Mouse (Mus musculus): ENCODE measurements around the gene Igsf8.

The Igsf8 gene

DNA sequence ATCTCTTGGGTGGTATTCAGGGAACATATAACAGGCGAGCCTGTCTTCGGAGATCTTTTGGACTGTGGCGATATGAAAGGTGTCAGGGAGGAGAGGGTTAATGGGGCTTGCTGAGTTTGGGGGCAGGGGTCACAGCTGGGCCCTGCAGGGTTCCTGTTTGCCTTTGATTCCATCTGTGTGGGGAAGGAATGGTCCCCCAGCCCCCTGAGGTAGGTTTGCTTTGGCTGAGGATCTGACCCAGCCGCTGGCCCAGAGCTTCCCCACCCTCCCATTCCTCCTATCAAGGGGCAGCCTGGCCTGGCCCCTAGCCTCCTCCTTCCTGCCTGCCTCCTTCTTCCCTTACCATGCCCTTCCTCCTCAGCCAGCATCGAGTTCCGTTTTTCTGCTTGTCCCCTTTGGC is 41.4 kb downstream of the Igsf8 start:
- in situ Hi-C loops (cut with MboI), result no loop called here

DNA sequence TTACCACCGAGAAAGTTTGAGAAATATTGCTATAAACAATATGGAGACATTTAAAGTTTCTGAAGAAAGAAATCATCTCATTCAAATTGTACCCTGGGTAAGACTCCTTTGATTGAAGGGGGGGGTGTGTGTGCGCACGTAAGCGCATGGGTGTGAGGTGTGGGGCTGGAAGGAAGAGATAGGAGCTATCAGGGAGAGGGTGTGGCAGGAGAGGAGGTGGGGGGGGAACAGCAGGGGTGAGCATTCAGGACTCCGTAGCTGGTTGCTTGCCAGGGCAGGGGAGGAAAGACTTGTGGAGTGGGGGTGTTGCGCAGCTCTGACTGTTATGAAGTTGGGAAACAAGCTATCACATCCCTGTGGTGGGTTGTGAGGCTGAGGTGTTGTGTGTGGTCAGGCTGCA is 43.0 kb downstream of the Igsf8 start:
- in situ Hi-C loops (cut with MboI), result no loop called here

DNA sequence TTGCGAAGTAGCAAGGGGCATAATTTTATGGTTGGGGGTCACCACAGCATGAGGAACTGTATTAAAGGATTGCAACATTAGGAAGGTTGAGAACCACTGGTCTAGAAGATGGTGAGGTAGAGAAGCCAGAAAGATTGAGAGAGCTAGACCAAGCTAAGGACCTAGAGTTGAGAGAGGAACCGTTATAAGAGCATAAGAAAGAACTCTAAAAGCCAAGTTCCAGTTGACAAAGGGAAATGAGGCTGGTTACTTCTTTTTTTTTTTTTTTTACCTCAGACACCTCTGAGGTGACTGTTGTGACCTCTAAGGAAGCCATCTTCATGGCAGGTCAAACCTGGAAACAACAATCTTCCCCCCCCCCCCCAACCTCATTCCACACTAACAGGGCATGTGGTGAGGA is 43.7 kb downstream of the Igsf8 start:
- in situ Hi-C loops (cut with MboI), result no loop called here

DNA sequence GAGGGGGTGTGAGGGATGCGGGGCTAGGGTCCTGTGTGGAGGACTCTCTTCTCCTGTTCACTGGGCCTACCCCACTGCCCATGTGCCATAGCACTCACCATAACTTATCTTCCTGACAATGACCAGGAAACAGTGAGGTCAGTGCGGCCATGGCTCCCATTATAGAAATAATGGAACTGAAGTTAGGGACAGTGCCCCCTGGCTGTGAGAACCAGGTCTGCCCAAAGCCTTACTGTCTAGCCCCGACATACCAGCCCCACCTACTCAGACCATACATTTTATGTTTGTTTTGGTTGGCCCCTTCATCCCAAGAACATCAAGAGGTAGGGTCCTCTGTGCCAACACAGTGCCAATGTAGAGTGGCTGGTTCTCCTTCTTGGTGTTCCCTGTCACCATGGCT is 44.2 kb downstream of the Igsf8 start:
- in situ Hi-C loops (cut with MboI), result no loop called here

DNA sequence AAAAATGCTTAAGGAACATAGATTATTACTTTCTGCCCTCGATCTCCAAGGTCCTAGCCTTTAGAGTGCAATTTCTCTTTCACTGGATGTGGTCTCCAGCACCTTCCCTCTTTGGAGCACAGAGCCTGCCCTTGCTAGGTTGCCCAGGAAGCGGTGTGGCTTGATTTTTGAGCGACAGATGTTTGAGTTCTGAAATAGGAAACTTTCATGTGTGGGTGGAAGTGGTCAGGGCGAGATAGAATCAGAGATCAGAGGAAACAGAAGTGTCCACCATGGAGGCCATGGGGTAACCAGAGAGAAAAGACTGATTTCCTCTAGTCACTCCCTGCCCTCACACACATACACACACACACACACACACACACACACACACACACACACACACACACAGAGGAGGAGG is 44.8 kb downstream of the Igsf8 start:
- in situ Hi-C loops (cut with MboI), result no loop called here

DNA sequence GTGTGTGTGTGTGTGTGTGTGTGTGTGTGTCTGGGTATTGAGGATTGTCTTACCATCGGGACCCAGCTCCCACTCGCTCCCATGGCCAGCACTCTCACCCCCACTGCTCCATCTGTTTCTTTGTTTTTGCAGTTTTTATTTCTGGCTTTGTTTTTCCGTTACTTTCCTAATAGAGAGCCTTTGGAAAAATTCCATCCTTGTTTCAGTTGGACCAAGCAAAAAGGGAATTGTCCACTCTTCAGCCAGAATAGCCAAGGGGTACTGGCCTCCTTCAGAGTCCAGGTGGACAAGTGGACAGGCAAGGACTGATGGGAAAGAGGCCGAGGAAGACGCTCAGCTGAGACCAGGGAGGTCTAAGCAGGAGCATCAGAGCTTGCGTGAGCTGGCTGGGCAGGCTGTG is 45.4 kb downstream of the Igsf8 start:
- in situ Hi-C loops (cut with MboI), result no loop called here

DNA sequence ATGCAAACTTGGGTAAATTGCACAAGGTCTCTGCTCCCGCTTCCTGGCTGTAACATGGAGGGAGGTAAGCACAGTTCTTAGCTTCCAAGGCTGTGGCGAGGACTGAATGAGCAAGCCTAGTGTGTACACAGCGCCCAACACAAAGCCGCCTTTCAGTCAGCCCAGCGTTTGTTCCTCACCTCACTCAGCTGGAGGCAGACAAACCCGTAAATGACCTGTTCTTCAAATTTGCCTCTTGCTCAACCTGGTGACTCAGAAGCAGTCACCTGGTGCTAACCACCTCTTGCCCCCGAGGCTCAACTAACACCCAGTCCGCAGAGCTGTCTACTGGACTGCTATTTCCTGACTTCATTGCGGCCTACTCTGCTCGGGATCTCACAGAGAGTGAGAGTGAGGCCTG is 46.5 kb downstream of the Igsf8 start:
- in situ Hi-C loops (cut with MboI), result no loop called here

DNA sequence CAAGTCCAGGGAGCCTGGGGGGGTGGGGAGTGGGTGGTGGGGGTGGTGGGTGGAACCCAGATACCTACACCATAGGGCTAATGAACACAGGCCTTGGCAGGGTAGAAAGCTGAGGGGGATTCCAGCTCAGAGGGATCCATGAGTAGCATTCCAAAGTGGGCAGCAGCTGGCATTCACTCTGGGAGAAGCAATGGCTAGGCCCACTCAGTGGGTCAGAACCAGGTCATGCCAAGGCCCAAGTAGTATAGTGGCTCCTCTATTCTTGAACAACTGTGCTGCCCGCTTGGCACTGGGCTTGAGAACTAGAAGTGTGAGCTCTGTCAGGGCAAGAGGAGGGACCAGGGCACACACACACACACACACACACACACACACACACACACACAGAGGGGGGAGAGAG is 47.0 kb downstream of the Igsf8 start:
- in situ Hi-C loops (cut with MboI), result no loop called here

DNA sequence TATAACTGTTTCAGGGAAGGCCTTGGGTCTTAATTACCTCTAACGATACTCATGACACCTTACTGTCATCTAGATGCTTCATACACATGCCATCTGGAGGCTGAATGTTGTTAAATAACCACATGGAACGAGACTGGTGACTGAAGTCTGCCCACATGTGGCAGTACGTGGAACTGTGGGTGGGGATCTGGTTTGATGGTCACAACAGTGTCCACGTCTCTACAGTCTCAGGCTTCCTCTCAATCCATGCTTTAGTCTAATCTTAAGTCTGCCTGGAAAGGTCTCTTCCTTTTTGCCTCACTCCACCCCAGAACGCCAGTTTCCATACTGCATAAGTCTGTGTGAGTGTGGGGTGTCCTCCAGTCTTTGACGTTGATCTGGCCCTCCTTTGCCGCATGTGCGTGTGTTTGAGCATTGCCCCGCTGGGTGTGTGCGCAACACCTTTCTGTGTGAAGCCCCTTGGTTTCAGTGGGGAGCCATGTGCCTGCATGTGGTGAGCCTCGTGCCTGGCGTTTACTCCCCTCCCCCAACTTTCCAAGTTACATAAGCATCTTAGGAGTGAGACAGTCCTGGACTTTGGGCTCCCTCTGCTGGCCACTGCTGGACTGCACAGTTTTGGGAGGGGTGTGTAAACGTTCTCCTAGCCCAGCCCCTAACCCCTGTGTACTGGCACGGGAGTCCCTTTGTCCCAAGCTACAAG is 48.4 kb downstream of the Igsf8 start:
- in situ Hi-C loops (cut with MboI), result loop anchor here (10.0 kb wide), 1 partner anchor 165 kb away; the partner anchor contains the start of gene Dcaf8

DNA sequence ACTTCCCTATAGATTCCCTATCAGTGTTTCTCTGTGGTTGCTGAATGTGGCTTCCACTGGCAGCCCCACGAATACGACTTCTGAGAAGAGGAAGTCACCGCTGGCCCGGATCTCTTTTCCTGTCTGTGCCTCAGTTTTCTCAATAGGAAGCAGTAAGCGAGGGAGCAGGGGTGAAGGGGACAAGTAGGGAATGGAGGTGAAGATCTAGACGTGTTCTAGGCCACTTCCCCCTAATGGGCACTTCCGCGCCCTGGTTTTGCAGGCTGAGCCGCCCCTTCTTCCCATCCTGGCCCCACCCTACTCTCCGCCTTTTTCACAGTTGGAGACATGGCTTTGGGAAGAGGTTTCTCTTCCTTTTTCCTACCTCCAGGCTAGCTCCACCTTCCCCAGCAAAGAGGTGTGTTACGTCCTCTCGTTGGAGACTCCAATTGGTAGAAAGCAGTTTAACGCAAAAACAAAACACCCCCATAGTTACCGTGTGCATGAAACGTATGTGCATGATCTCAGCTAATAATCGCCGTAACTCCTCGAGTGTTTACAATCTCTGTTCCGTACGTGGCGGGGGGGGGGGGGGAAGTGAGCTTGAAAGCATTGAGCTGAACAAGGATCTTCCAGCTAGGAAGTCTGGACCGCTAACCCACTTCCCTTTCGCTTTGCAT is 49.9 kb downstream of the Igsf8 start:
- in situ Hi-C loops (cut with MboI), result loop anchor here (10.0 kb wide), 1 partner anchor 167 kb away; the partner anchor contains the start of gene Dcaf8

DNA sequence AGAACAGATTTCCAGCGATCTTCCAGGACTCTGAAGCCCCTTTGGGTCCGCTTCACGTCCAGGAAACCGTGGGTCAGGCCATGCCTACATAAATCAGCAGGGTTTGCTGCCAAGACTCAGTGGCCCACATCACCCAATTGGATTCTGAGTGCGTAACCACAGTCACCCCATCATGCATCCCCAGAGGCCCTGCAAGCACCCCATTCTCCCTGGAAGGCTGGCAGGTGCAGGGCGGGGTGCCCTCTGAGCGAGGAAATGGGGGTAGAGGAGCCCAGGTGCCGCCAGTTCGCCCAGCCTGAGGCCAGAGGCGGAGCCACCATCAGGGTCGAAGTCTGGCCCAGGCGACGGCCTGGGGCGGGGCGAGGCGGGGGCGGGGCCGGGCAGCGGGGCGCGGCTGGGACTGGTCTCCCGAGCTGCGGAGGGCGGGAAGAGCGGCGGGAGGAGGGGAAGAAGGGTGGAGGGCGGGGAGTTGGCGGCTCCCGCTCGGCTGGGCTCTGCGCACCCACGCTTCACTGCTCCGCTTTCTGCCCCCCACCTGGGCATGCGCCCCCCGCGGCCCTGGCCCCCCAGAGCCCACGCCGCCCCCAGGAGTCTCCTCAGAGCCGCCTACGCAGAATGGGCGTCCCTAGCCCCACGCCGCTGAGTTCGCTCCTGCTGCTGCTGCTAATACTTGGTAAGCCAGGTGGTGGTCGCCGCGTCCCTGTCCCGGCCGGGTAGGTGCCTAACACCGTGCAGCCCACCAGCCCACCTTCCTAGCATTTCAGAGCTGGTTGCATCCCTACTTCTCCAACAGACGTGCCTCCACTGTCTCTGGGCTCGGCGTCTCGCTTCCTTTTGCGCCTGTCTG is 50.7 kb downstream of the Igsf8 start:
- in situ Hi-C loops (cut with MboI), result loop anchor here (10.0 kb wide), 1 partner anchor 167 kb away; the partner anchor contains the start of gene Dcaf8

DNA sequence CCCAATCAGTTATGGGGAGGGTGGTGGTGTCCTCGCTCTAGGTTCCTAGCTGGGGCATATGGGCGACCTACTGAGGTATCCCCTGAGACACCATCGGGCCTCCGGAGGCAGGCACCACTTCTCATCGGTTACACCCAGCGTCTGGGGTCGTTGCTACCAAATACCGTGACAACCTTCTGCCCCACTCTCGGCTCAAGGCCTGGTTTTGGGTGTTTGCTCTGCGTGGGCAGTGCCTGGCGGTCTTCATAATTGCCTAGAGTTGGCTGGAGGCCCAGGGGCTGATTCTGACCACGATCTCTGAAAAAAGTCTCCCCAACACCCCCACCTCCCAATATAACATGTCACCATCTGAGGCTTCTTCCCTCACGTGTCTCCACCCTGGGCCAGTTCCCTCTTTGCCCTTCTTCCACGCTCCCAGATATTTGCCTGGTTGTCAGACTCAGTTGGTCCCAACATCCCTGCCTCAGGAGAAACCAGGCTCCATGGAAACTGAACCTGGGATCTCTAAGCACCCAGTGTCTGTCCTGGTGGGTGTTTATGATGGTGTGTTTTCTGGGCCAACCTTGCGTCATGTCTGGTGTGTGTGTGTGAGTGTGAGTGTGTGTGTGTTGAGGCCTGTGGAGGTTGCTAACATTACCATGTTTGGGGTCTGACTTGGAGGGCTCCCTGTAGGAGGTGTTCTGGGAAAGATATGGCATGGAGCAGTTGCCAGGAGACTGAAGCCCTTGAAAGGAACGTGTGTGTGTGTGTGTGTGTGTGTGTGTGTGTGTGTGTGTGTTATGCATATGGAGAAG is 51.5 kb downstream of the Igsf8 start:
- in situ Hi-C loops (cut with MboI), result loop anchor here (10.0 kb wide), 1 partner anchor 168 kb away; the partner anchor contains the start of gene Dcaf8

DNA sequence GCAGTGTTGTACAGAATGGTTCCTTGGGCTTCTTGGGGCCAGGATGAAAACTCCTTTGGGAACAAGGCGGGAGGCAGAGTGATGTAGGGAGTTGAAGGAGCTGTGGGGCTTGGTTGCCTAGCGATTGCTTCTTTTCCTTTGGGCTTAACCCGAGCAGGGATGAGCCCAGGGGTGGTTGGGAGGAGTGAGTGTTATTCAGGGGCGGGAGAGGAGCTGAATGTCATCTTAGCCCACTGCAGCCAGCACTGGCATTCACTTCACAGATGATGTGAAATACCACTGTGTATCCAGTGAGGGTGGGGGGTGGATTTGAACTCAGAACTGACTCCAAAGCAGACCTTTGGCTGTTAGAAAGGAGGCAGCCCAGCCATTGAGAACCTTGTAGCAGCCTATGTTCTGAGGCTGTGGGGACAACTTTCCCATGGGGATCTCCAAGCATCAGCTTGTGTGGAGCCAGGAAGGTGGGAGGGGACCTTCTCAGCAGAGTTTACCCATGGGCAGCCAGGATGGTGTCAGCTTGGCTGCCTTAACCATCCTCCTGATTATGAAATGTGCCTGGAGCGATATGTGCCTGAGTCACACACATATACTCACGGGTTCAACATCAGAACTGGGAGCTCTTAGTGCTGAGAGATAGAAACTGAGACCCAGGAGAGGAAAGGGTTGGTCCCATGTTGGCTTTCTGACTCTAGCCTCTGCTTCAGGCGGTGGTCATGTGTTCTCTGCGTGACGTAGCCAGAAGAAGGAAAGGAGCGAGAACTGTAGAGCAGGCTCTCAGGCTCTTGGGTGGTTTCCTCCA is 52.4 kb downstream of the Igsf8 start:
- in situ Hi-C loops (cut with MboI), result loop anchor here (10.0 kb wide), 1 partner anchor 169 kb away; the partner anchor contains the start of gene Dcaf8

DNA sequence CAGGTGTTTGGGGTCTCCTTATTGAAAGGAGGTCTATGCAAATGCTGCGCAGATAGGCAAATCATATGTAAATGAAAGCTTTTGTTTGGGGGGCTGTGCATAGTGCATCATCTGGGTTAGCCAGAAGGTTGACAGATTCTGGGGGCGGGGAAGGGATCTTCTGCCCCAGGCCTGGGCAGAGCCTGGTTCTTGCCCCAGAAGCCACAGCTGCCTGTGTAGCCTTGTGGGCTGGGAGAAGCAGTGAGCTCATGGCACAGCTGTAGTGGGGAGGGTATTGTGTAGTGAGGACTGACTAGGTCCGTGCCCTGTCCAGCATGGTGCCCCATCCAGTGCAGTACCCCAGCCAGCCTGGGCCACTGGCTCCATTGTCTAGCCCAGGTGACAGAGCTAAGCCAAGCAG is 53.5 kb downstream of the Igsf8 start:
- in situ Hi-C loops (cut with MboI), result loop anchor here (10.0 kb wide), 1 partner anchor 170 kb away; the partner anchor contains the start of gene Dcaf8

DNA sequence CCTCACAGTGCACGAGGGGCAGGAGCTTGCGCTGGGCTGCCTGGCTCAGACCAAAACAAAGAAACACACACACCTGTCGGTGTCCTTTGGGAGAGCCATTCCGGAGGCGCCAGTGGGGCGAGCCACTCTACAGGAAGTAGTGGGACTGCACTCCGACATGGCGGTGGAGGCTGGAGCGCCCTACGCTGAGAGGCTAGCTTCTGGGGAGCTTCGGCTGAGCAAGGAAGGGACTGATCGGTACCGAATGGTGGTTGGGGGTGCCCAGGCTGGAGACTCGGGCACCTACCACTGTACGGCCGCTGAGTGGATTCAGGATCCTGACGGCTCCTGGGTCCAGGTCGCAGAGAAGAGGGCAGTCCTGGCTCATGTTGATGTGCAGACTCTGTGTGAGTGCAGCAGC is 56.0 kb downstream of the Igsf8 start:
- in situ Hi-C loops (cut with MboI), result loop anchor here (10.0 kb wide), 1 partner anchor 173 kb away; the partner anchor contains the start of gene Dcaf8

DNA sequence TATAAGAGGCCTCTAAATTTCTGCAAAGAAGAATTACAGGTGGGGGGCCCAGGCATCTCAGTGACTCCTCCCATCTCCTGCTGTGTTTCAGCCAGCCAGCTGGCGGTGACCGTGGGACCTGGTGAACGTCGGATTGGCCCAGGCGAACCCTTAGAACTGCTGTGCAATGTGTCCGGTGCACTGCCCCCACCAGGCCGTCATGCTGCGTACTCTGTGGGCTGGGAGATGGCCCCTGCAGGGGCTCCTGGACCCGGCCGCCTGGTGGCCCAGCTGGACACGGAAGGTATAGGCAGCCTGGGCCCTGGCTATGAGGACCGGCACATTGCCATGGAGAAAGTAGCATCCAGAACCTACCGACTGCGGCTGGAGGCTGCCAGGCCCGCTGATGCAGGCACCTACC is 56.5 kb downstream of the Igsf8 start:
- in situ Hi-C loops (cut with MboI), result loop anchor here (10.0 kb wide), 1 partner anchor 173 kb away; the partner anchor contains the start of gene Dcaf8

DNA sequence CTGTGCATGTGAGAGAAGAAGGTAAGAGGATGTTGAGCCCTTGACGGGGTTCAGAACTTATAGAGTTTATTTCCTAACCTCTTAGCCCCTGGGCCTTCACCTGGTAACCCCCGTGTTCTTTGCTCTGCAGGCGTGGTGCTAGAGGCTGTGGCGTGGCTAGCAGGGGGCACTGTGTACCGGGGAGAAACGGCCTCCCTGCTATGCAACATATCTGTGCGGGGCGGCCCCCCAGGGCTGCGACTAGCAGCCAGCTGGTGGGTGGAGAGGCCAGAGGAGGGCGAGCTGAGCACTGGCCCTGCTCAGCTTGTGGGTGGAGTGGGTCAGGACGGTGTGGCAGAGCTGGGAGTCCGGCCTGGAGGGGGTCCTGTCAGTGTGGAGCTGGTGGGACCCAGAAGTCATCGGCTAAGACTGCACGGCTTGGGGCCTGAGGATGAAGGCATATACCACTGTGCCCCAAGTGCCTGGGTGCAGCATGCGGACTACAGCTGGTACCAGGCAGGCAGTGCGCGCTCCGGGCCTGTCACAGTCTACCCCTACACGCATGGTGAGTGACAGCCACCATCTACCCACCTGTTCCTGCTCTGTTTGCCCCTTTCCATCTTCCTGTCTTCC is 57.1 kb downstream of the Igsf8 start:
- in situ Hi-C loops (cut with MboI), result loop anchor here (10.0 kb wide), 1 partner anchor 174 kb away; the partner anchor contains the start of gene Dcaf8

DNA sequence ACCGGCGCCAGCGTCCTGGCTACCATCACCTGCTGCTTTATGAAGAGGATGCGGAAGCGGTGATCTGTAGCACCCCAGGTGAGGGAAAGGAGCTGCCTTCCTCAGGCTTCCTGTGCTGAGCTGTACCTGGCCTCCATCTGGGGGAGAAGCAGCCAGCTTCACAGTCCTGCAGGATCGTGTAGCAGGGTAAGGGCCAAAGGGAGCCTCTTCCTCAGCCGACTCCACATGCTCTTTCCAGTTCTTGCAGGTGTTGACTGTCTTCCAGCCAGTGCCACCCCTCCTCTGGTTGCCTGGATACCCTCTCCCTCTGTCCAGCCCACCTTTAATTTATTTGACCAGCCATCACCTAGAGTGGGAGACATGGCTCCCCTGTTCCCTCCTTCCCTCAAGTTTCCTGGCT is 57.9 kb downstream of the Igsf8 start:
- in situ Hi-C loops (cut with MboI), result loop anchor here (10.0 kb wide), 1 partner anchor 175 kb away; the partner anchor contains the start of gene Dcaf8

DNA sequence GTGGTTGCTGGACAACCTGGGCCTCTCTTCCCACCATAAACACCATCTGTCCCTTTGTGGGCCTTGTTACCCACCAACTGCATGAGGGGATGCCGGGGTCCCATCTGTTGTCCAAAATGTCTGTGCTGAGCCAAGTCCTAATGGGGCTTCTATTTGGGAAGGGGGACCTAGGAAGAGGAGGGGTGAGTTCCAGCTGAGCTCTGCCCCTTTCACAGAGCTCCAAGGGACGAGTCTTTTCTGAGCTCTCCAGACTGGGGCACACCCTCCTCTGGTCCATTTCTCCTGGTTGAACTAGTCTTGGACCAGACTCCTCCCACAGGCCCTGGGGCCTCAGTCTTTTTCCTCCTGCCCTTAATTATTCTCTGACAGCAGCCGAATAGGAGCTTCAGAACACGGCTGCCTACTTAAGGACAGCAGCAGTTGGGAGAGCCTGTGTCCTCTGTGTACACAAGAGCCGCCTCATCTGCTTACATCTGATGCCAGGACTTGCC is 58.5 kb downstream of the Igsf8 start:
- in situ Hi-C loops (cut with MboI), result loop anchor here (10.0 kb wide), 1 partner anchor 175 kb away; the partner anchor contains the start of gene Dcaf8

DNA sequence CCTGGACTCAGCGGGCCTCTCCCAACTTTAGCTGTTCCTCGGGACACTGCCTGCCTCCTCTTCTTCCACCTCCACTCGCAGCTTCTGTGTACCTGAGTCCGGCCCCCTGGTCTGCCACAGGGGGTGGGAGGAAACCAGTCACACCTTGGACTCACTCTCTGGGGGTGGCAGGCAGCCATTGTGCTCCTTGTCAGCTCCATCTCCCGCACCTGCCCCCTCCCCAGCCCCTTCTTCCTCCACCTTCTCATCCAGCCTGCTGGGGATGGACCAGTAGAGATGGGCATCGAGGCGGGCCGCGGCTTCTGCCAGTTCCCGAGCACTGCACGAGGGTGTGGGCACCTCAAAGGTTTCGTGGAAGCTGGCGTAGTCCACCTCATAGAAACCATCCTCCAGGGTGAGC is 61.3 kb downstream of the Igsf8 start:
- in situ Hi-C loops (cut with MboI), result no loop called here

Measured in mature B cell (primary cell).